Mouse (Mus musculus) stomach, postnatal 0 days (tissue): ENCODE results near the gene Gm10277. TPM values are rescaled to one million over a fixed set of nuclear protein-coding genes. Genes with fewer than 3 reads are reported as not detected.
A peak's percentile ranks its signal among the peaks of the same experiment; 100 is the strongest.

Source experiments
- ATAC-seq: fragments of 200-750 bp; cut with Nextera tagmentation; 2 replicates; pipeline ENCODE4 v1.8.0; 2017; ENCODE audit not compliant: low FRiP score, low TSS enrichment
- DNase-seq: peaks from one replicate; pipeline ENCODE4 v3.0.0-alpha.2; 2016; ENCODE audit warnings: low spot score
- H3K27ac ChIP-seq: fragments of 300-500 bp; sonication (generic); replicated peaks from 2 replicates; pipeline ENCODE4 v1.5.1; 2014; ENCODE audit warnings: mild to moderate bottlenecking, control low read depth
- H3K27me3 ChIP-seq: fragments of 300-500 bp; sonication (generic); 2 replicates; pipeline ENCODE4 v1.6.1; 2014; ENCODE audit warnings: low read length; ENCODE audit not compliant: control insufficient read depth, insufficient read depth
- H3K36me3 ChIP-seq: fragments of 300-500 bp; sonication (generic); 2 replicates; pipeline ENCODE4 v1.6.1; 2014; ENCODE audit warnings: low read length, mixed read lengths; ENCODE audit not compliant: control insufficient read depth, insufficient read depth
- H3K4me1 ChIP-seq: fragments of 300-500 bp; sonication (generic); replicated peaks from 2 replicates; pipeline ENCODE4 v1.6.1; 2014; ENCODE audit warnings: antibody characterized with exemption; ENCODE audit not compliant: control insufficient read depth, insufficient read depth
- H3K4me2 ChIP-seq: fragments of 300-500 bp; sonication (generic); replicated peaks from 2 replicates; pipeline ENCODE4 v1.6.1; 2014; ENCODE audit warnings: low read depth, mild to moderate bottlenecking, control low read depth, moderate library complexity
- H3K4me3 ChIP-seq: fragments of 300-500 bp; sonication (generic); 2 replicates; pipeline ENCODE4 v1.5.1; 2014; ENCODE audit warnings: low read depth, low read length, control low read depth
- H3K9ac ChIP-seq: fragments of 300-500 bp; sonication (generic); 2 replicates; pipeline ENCODE4 v1.6.1; 2014; ENCODE audit warnings: mild to moderate bottlenecking, low read length, control low read depth, mixed read lengths
- H3K9me3 ChIP-seq: fragments of 300-500 bp; sonication (generic); 2 replicates; pipeline ENCODE4 v1.6.1; 2016; ENCODE audit warnings: low read length; ENCODE audit not compliant: control insufficient read depth
- CTCF ChIP-seq: IDR thresholded peaks from 2 replicates; pipeline ENCODE4 v1.5.1; 2016; ENCODE audit warnings: antibody characterized with exemption, low read depth, mild to moderate bottlenecking, moderate library complexity
- EP300 ChIP-seq: optimal IDR thresholded peaks from 2 replicates; pipeline ENCODE3; 2016; ENCODE audit warnings: antibody characterized with exemption
- WGBS: fragments of 180-500 bp; shearing (Covaris S2); extraction: QIAGEN DNeasy Blood & Tissue Kit; methylation state at CpG from one replicate; pipeline ENCODE4 v1.1.7; 2014; 5-methylcytosine and 5-hydroxymethylcytosine counted together
- polyA plus RNA-seq: library from polyadenylated mRNA; unstranded; fragments of >200 nt; fragmentation: Nextera tagmentation; extraction: Ambion mirVana; gene quantifications from 2 replicates; pipeline ENCODE4 v1.2.1, GENCODE M21; 2015

Gene Gm10277
- polyA plus RNA-seq, 1 experiment from 2014 or later: 0.40 TPM

GRCm38 (mm10) chr11:77743966-77744365 is 43.6 kb downstream of the Gm10277 start:
- Histone ChIP-seq H3K9me3 (no peaks in the 10 kb centered on the region), H3K4me2 (no peak overlapping the region), H3K27me3 (no peaks in the 10 kb centered on the region), H3K36me3 (no peaks in the 10 kb centered on the region), H3K4me3 (no peak overlapping the region), H3K9ac (no peak overlapping the region), H3K4me1 (no peaks in the 10 kb centered on the region), H3K27ac (no peak overlapping the region)
- DNase-seq (peak; percentile 66), ATAC-seq (peak; percentile 47; the same call in 1 of the 2 replicates)
- peak; percentile 65 for TF ChIP-seq CTCF
- no peak for TF ChIP-seq EP300
- WGBS: 24% methylated on average over 6 of the region's 6 CpGs

DNA sequence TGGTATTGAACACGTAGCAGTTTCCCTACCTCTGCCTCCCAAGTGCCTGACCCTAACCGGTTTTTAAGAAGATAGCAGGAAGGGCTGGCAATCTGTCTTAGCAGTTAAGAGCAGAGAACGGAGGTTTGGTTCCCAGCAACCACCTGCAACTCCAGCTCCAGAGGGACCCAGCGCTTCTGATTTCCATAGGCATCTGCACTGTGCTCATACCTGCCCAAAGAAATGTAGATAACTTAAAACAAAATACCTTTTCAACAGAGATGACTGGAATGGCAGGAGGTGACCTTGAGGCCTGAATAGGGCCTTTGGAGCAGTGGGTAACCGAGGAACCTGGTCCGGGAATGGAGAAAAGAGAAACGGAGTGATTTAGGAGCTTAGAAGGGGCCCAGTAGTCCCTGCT is 49.0 kb downstream of the Gm10277 start:
- WGBS: 49% methylated on average over 7 of the region's 7 CpGs
- H3K4me3 ChIP-seq: no peak overlapping the region
- no peaks in the 10 kb centered on the region for H3K36me3 ChIP-seq
- H3K4me2 ChIP-seq: no peak overlapping the region
- TF ChIP-seq EP300 (no peak), CTCF (no peak)
- no peaks in the 10 kb centered on the region for H3K4me1 ChIP-seq
- H3K9me3 ChIP-seq: no peaks in the 10 kb centered on the region
- H3K27ac ChIP-seq: no peak overlapping the region
- no peaks in the 10 kb centered on the region for H3K27me3 ChIP-seq
- H3K9ac ChIP-seq: no peak overlapping the region
- DNase-seq (no peak), ATAC-seq (no peak)

GRCm38 (mm10) chr11:77737289-77737688 is 50.3 kb downstream of the Gm10277 start:
- ATAC-seq (no peak), DNase-seq (peak; percentile 84)
- TF ChIP-seq CTCF (peak; percentile 95), EP300 (no peak)
- Histone ChIP-seq H3K27me3 (no peaks in the 10 kb centered on the region), H3K9ac (no peak overlapping the region), H3K36me3 (no peaks in the 10 kb centered on the region), H3K27ac (no peak overlapping the region), H3K4me1 (no peaks in the 10 kb centered on the region), H3K4me2 (no peak overlapping the region), H3K4me3 (no peak overlapping the region), H3K9me3 (no peaks in the 10 kb centered on the region)
- 2% methylated on average over 6 of the region's 6 CpGs for WGBS

Other genes starting within 250 kb of the Gm10277 start
- 11.8 and 12.2 TPM in 2 replicates for gene Taok1, start 179.9 kb downstream of the Gm10277 start, polyA plus RNA-seq
- 2.7 and 2.8 TPM in 2 replicates for gene Nufip2, start 101.6 kb downstream of the Gm10277 start, polyA plus RNA-seq
- not detected in 2 replicates for gene Cryba1, start 62.5 kb downstream of the Gm10277 start, polyA plus RNA-seq
- 34.3 and 38.7 TPM in 2 replicates for gene Myo18a, start 24.5 kb downstream of the Gm10277 start, polyA plus RNA-seq
- gene Pipox, start 106.3 kb upstream of the Gm10277 start, polyA plus RNA-seq: 8.4 and 10.1 TPM in 2 replicates
- 1.2 and 1.4 TPM in 2 replicates for gene Sez6, start 143.1 kb upstream of the Gm10277 start, polyA plus RNA-seq
- 5.3 and 6.9 TPM in 2 replicates for gene Phf12, start 195.0 kb upstream of the Gm10277 start, polyA plus RNA-seq
- gene Dhrs13, start 244.5 kb upstream of the Gm10277 start, polyA plus RNA-seq: 7.3 and 7.9 TPM in 2 replicates